Mouse (Mus musculus): ENCODE measurements at regions not wholly inside any gene's neighbourhood (a gene's known extent, or its start where the extent isn't known, plus 50 kb on each side); places are given as distances from the start of the nearest gene placed in this dataset.

- in situ Hi-C loops (cut with MboI, MseI) = loop anchor here (10.0 kb wide), 1 partner anchor 317 kb away; no protein-coding TSS in a partner anchor
Observed at GRCm38 (mm10) chr9:34421956-34422355, 63.7 kb upstream of the Kirrel3 start.

- in situ Hi-C loops (cut with MboI, MseI) = loop anchor here (10.0 kb wide), 1 partner anchor 318 kb away; no protein-coding TSS in a partner anchor
Observed at GRCm38 (mm10) chr9:34423062-34423461, 62.6 kb upstream of the Kirrel3 start.

- in situ Hi-C loops (cut with MboI, MseI) = loop anchor here (10.0 kb wide), 1 partner anchor 322 kb away; no protein-coding TSS in a partner anchor
Observed at GRCm38 (mm10) chr9:34426589-34426988, 59.1 kb upstream of the Kirrel3 start.

- in situ Hi-C loops (cut with MboI, MseI) = loop anchor here (10.0 kb wide), 1 partner anchor 323 kb away; no protein-coding TSS in a partner anchor
Observed at GRCm38 (mm10) chr9:34427711-34428110, 58.0 kb upstream of the Kirrel3 start.
